Mouse (Mus musculus): ENCODE results near the gene Rpp30. TPM values are rescaled to one million over a fixed set of nuclear protein-coding genes. Genes with fewer than 3 reads are reported as not detected.

Rpp30 gene
- polyA plus RNA-seq (2014; fragmentation: Nextera tagmentation; extraction: Ambion mirVana), result 89.6 and 104 TPM in 2 replicates

DNA sequence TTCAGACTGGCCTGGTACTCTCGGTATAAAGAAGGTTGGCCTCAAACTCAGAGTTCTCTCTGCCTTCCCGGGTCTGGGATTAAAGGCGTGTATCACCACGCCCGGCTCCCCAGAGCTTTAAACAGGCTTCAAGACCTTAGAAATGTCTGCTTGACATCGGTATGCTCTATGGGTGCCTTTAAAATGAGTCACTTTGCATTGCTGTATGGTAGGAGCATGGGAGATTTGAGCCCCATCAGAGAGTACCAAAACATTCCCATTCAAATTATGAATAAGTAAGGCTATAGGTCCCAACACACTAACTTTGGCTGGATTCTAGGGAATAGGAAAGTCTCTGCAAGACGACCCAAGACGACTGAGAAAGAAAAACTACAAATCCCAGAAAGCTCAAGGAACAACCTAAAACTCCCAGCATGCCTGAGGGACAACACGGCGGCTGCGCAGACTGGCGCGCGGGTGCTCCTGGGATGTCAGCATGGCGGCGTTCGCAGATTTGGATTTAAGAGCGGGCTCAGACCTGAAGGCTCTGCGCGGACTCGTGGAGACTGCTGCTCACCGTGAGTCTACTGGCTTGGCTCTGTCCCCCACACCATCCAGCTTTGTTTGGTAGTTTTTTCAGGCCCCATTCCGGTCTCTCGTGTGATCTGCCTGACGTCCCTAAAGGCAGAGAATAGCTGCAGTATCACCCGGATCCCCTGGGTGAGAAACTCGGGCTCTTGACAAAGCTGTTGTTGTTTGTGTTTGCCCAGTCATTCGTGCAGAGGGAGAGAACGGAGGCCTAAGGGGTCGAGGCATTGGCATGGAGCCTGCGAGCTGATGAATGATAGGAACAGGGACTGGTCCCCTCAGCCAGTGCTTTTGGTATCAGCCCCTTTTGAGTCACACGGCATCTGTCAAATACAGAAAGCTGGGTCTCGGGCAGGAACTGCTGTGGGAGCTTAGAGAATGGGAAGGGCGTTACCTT lies at the start of gene Rpp30:
Gene Rpp30 (plus strand): TSS at position 455 of the 964 bp plus-strand sequence.
- peak within 1 kb of the TSS; percentile 60; the same call in 1 of the 2 replicates for H3K27ac ChIP-seq (ENCODE audit: low read depth, low read length)
- ATAC-seq, result peak; percentile 95
- 2% methylated on average over 34 of the region's 34 CpGs for WGBS

DNA sequence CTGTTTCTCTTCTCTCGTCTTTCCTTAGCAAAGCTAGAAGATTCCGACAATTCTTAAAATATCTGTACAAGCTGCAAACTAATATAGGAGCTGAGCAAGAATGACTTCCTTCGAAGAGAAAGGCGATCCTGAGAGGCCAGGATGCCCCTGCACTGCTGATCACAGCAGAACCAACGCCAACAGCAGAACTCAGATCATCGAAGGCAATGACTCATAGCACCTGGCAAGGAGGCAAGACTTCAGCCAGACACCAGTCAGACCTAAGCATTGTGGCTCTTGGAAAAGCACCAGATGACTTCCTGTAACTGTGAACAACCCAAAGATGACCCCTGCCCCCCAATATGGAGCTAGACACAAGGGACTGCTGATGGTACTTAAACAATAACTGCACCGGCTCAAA lies 37.5 kb upstream of the Rpp30 start:
- ATAC-seq (no peak), DNase-seq (ENCODE audit: low spot score) (no peak)
- Histone ChIP-seq H3K4me3 (ENCODE audit: low read depth, low read length) (no peak overlapping the region), H3K4me1 (ENCODE audit: control insufficient read depth, insufficient read depth, low read length) (no peaks in the 10 kb centered on the region), H3K4me2 (ENCODE audit: low read length) (no peak overlapping the region), H3K27me3 (replicated peaks; ENCODE audit: control insufficient read depth, insufficient read depth, low read length) (no peaks in the 10 kb centered on the region), H3K36me3 (ENCODE audit: control insufficient read depth, insufficient read depth, low read length) (no peaks in the 10 kb centered on the region), H3K27ac (ENCODE audit: low read depth, low read length) (no peak overlapping the region), H3K9me3 (replicated peaks; ENCODE audit: control insufficient read depth, low read length) (no peaks in the 10 kb centered on the region), H3K9ac (ENCODE audit: low read length) (no peak overlapping the region)
- WGBS, result 88% methylated on average over 7 of the region's 7 CpGs

More for the DNA sequence above, at the start of gene Rpp30:
- no peaks in the 10 kb centered on the region for H3K27me3 ChIP-seq (replicated peaks; ENCODE audit: control insufficient read depth, insufficient read depth, low read length)
- peak within 1 kb of the TSS; percentile 80 for H3K4me3 ChIP-seq (ENCODE audit: low read depth, low read length)
- peaks cover 5% of the 10 kb centered on the region for H3K4me1 ChIP-seq (ENCODE audit: control insufficient read depth, insufficient read depth, low read length)
- peak within 1 kb of the TSS; percentile 77 for H3K4me2 ChIP-seq (ENCODE audit: low read length)
- peaks cover 11% of the 10 kb centered on the region for H3K36me3 ChIP-seq (ENCODE audit: control insufficient read depth, insufficient read depth, low read length)
- peak within 1 kb of the TSS; percentile 78 for H3K9ac ChIP-seq (ENCODE audit: low read length)
- no peaks in the 10 kb centered on the region for H3K9me3 ChIP-seq (replicated peaks; ENCODE audit: control insufficient read depth, low read length)
- peak; percentile 97 for DNase-seq (ENCODE audit: low spot score)

DNA sequence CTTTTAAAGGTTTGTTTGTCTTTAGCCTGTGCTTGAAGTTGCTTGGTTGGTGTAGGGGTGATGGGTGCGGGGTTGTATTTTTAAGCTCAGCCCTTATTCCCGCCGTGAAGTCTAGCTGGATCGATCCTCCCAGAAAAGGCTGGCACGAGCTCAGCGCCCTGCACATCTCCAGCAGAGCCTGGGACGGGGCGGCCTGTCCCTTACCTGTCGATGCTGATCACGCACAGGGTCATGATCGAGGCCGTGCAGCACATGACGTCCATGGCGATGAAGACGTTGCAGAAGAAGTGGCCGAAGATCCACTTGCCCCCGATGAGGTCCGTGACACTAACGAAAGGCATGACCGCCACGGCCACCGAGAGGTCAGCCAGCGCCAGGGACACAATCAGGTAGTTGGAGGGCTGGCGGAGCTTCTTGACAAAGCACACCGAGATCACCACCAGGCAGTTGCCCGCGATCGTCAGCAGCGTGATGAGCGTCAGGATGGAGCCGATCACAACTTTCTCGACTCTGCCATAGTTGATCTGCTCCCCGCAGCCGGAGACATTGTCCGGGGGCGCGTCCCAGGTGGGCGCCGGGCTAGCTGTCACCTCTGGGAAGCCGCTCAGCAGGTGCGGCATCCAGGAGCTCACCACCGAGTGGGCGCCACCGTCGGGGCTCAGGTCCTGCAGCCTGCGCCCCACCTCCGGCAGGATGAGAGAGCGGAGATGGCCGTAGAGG lies 26.9 kb upstream of the Rpp30 start:
- Histone ChIP-seq H3K36me3 (ENCODE audit: control insufficient read depth, insufficient read depth, low read length) (no peaks in the 10 kb centered on the region), H3K4me3 (ENCODE audit: low read depth, low read length) (peak overlapping the region; percentile 56), H3K27ac (ENCODE audit: low read depth, low read length) (no peak overlapping the region), H3K9me3 (replicated peaks; ENCODE audit: control insufficient read depth, low read length) (no peaks in the 10 kb centered on the region), H3K4me1 (ENCODE audit: control insufficient read depth, insufficient read depth, low read length) (no peaks in the 10 kb centered on the region), H3K4me2 (ENCODE audit: low read length) (peak overlapping the region; percentile 75), H3K27me3 (replicated peaks; ENCODE audit: control insufficient read depth, insufficient read depth, low read length) (peaks cover 26% of the 10 kb centered on the region), H3K9ac (ENCODE audit: low read length) (peak overlapping the region; percentile 59; the same call in 1 of the 2 replicates)
- 11% methylated on average over 49 of the region's 49 CpGs for WGBS
- DNase-seq (ENCODE audit: low spot score) (no peak), ATAC-seq (no peak; the same call in none of the 2 replicates)

DNA sequence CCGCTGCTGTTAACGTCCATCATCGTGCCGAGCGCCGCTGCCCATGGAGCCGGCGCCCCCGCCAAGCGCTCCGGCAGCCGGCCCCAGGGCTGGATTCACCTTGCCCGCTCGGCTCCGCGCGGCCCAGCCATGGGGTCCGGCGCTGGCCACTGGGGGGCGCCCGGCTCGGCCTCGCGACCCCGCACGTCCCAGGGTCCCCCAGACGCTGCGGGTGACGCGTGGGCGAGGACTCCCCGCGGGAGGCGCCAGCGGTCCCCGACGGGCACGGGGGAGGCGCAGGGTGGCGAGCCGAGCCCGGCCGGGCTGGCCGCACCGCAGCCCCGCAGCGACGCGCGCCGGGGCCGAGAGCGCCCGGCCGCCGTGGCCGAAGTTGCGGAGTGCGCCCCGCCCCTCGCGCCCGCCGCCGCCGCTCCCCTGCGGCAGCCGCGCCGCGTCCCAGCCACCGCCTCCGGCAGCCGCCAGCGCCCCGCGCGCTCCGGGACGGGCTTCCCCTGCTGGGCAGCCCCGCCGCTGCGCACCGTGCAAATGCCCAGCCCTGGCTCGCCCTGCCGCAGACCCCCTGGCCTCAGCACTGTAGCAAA lies 26.2 kb upstream of the Rpp30 start, which contains the start of gene Htr7:
Gene Htr7 (minus strand): TSS at position 277 of the 581 bp plus-strand sequence.
- H3K9ac ChIP-seq (ENCODE audit: low read length), result peak within 1 kb of the TSS; percentile 59
- no peak within 1 kb of the TSS for H3K27ac ChIP-seq (ENCODE audit: low read depth, low read length)
- under 1% methylated on average over 48 of the region's 86 CpGs for WGBS
- peak within 1 kb of the TSS; percentile 56 for H3K4me3 ChIP-seq (ENCODE audit: low read depth, low read length)
- H3K27me3 ChIP-seq (replicated peaks; ENCODE audit: control insufficient read depth, insufficient read depth, low read length), result peaks cover 26% of the 10 kb centered on the region
- peak within 1 kb of the TSS; percentile 75 for H3K4me2 ChIP-seq (ENCODE audit: low read length)
- H3K4me1 ChIP-seq (ENCODE audit: control insufficient read depth, insufficient read depth, low read length), result no peaks in the 10 kb centered on the region
- no peaks in the 10 kb centered on the region for H3K9me3 ChIP-seq (replicated peaks; ENCODE audit: control insufficient read depth, low read length)
- DNase-seq (ENCODE audit: low spot score), result peak; percentile 52
- no peaks in the 10 kb centered on the region for H3K36me3 ChIP-seq (ENCODE audit: control insufficient read depth, insufficient read depth, low read length)
- peak; percentile 96 for ATAC-seq

DNA sequence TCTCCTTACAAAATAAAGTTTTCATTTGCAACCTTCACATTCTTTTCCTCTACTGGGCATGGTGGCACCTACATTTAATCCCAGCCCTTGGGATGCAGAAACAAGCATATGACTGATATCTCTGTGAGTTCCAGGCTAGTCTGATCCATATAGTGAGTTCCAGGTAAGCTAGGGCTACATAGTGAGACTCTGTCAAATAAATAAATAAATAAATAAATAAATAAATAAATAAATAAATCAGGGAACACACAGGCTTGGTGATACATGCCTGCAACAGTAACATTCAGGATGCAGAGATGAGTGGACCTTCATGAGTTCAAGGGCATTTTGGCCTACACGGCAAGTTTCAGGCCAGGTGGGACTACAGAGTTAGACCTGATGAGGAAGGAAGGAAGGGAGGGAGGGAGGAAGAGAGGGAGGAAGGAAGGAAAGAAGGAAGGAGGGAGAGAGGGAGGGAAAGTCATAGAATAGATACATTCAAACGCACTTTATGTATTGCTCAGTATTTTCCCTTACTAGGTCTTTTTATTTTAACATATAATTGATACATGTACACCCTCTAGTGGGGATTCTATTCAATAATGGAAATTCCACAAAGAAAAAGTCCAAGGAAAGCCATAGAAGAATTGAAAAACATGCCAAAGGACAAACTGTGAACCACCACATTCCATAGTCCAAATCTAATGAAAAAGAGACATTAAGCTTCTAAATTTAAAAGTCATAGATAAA lies 20.6 kb upstream of the Rpp30 start:
- Histone ChIP-seq H3K27ac (ENCODE audit: low read depth, low read length) (no peak overlapping the region), H3K4me3 (ENCODE audit: low read depth, low read length) (no peak overlapping the region), H3K27me3 (replicated peaks; ENCODE audit: control insufficient read depth, insufficient read depth, low read length) (0 out of 2 replicates have a peak, but pooled peaks cover 5% of the 10 kb centered on the region), H3K4me1 (ENCODE audit: control insufficient read depth, insufficient read depth, low read length) (no peaks in the 10 kb centered on the region), H3K9ac (ENCODE audit: low read length) (no peak overlapping the region), H3K9me3 (replicated peaks; ENCODE audit: control insufficient read depth, low read length) (no peaks in the 10 kb centered on the region), H3K36me3 (ENCODE audit: control insufficient read depth, insufficient read depth, low read length) (no peaks in the 10 kb centered on the region), H3K4me2 (ENCODE audit: low read length) (no peak overlapping the region)
- 67% methylated on average over 2 of the region's 2 CpGs for WGBS
- DNase-seq (ENCODE audit: low spot score) (peak; percentile 56), ATAC-seq (peak; percentile 46; the same call in 1 of the 2 replicates)

DNA sequence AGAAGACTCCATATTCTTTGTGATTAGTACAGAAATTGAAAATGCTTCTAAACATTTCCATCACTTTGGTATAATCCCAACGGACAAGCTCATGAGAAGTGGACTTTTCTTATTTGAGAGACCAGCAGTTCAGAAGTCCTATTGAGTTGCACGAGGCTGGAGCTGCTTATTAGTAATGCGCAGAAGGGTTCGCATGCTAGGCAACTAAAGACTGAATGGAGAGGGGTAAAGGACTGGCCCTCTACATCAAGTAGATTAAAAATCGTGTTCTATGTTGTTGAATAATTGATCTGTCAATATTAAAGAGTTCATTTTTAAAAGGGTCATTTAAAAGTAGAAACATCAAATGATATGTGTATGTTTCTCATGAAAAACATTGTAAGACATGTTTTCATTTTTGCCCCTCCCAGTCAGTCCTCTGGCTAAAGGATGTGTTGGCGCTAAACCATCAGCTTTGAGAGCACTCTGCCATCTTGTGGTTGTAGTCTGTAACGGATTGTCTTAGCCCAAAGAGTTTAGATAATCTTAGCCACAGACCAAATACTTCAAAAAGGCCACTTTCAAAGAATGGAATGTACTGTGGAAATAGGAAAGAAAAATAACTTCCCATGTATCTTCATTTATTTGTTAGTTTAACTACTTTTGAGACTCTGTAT lies 782 bp upstream of the Rpp30 start:
- Histone ChIP-seq H3K4me1 (ENCODE audit: control insufficient read depth, insufficient read depth, low read length) (peaks cover 5% of the 10 kb centered on the region), H3K9me3 (replicated peaks; ENCODE audit: control insufficient read depth, low read length) (no peaks in the 10 kb centered on the region), H3K36me3 (ENCODE audit: control insufficient read depth, insufficient read depth, low read length) (0 out of 2 replicates have a peak, but pooled peaks cover 4% of the 10 kb centered on the region), H3K9ac (ENCODE audit: low read length) (no peak overlapping the region), H3K4me3 (ENCODE audit: low read depth, low read length) (peak overlapping the region; percentile 80), H3K27ac (ENCODE audit: low read depth, low read length) (no peak overlapping the region), H3K4me2 (ENCODE audit: low read length) (peak overlapping the region; percentile 77), H3K27me3 (replicated peaks; ENCODE audit: control insufficient read depth, insufficient read depth, low read length) (no peaks in the 10 kb centered on the region)
- WGBS, result 40% methylated on average over 7 of the region's 7 CpGs
- peak; percentile 92 for DNase-seq (ENCODE audit: low spot score)
- ATAC-seq, result peak; percentile 84

DNA sequence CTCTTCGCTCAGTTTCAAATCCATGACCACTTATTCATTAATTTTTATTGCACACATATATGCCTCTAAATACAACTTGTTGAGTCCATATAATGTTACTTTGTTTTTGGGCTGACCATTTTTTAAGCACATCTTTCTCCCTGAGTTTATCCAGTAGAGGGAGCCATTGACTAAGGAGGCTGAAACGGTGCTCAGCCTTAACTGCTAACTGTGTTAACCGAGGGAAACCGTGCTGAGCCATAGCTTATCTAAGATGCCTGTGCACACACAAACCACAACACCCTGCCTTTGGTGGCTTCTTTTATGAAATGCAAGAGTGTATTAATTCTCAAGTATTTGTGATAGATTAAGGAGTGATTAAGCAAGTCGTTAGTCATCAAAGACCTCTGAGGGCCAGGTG lies 7.3 kb downstream of the Rpp30 start:
- peaks cover 72% of the 10 kb centered on the region for H3K36me3 ChIP-seq (ENCODE audit: control insufficient read depth, insufficient read depth, low read length)
- no peak overlapping the region for H3K27ac ChIP-seq (ENCODE audit: low read depth, low read length)
- H3K27me3 ChIP-seq (replicated peaks; ENCODE audit: control insufficient read depth, insufficient read depth, low read length), result no peaks in the 10 kb centered on the region
- no peaks in the 10 kb centered on the region for H3K4me1 ChIP-seq (ENCODE audit: control insufficient read depth, insufficient read depth, low read length)
- H3K9me3 ChIP-seq (replicated peaks; ENCODE audit: control insufficient read depth, low read length), result no peaks in the 10 kb centered on the region
- ATAC-seq, result 0 out of 2 replicates have a peak, but pooled peaks have one; percentile 48
- H3K4me3 ChIP-seq (ENCODE audit: low read depth, low read length), result no peak overlapping the region
- DNase-seq (ENCODE audit: low spot score), result peak; percentile 64
- WGBS, result 49% methylated on average over 5 of the region's 5 CpGs
- no peak overlapping the region for H3K4me2 ChIP-seq (ENCODE audit: low read length)
- H3K9ac ChIP-seq (ENCODE audit: low read length), result no peak overlapping the region
